Mouse (Mus musculus): Measurements from ENCODE around the gene Pdzd2. TPM values are rescaled to one million over a fixed set of nuclear protein-coding genes. Genes with fewer than 3 reads are reported as not detected.
A peak's percentile ranks its signal among the peaks of the same experiment; 100 is the strongest.

Pdzd2 gene
- polyA plus RNA-seq, 1 experiment from 2014 or later, result 14.5 TPM

DNA sequence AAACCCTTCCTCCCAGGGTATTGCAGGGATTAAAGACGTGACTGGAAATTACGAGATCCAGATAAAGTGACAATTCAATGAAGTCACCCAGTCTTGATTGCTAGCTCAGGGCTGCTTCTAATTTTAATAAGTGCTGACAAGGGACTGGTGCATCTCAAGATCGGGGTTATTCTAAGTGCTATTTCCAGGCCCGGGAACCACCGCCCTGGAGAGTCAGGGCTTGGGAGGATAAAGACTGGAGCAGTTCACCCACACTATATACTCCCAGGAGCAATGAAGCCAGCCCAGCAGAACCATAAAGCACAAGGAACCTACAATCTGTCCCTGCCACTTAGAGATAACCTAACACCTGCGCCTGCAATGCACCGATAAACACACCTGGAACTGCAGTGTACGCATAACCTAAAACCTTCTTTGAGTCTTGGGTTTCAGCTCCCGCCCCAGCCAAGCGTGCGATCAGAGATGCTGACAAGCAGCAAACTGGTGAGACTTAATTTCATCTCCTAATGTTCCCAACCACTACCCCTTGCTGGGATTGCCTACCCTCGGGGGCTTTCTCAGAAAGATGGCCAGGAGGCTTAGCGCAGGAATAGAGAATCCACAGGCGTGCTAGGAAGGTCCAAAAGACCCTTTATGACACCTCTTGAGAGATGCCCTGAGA, 101.2 kb downstream of the Pdzd2 start:
- no peaks in the 10 kb centered on the region for H3K36me3 ChIP-seq
- H3K4me2 ChIP-seq, result no peak overlapping the region
- H3K9ac ChIP-seq, result no peak overlapping the region
- no peak overlapping the region for H3K4me3 ChIP-seq
- 65% methylated on average over 14 of the region's 14 CpGs for WGBS
- peaks cover 38% of the 10 kb centered on the region for H3K4me1 ChIP-seq
- no peaks in the 10 kb centered on the region for H3K27me3 ChIP-seq (replicated peaks)
- H3K27ac ChIP-seq (replicated peaks), result peak overlapping the region; percentile 53
- no peak for ATAC-seq (ENCODE audit: extremely low read depth, insufficient number of reproducible peaks, low FRiP score, low TSS enrichment)
- no peaks in the 10 kb centered on the region for H3K9me3 ChIP-seq

- Histone ChIP-seq H3K4me3 (no peak overlapping the region), H3K27me3 (replicated peaks) (no peaks in the 10 kb centered on the region), H3K9me3 (no peaks in the 10 kb centered on the region), H3K4me1 (peaks cover 46% of the 10 kb centered on the region), H3K27ac (replicated peaks) (peak overlapping the region; percentile 53), H3K36me3 (no peaks in the 10 kb centered on the region), H3K4me2 (no peak overlapping the region), H3K9ac (no peak overlapping the region)
- 87% methylated on average over 8 of the region's 8 CpGs for WGBS
- ATAC-seq (ENCODE audit: extremely low read depth, insufficient number of reproducible peaks, low FRiP score, low TSS enrichment), result no peak
Observed at GRCm38 (mm10) chr15:12637511-12637910, 102.2 kb downstream of the Pdzd2 start.

GRCm38 (mm10) chr15:12636386-12636785, 103.3 kb downstream of the Pdzd2 start:
- 46% methylated on average over 5 of the region's 5 CpGs for WGBS
- Histone ChIP-seq H3K9me3 (no peaks in the 10 kb centered on the region), H3K27me3 (replicated peaks) (no peaks in the 10 kb centered on the region), H3K36me3 (no peaks in the 10 kb centered on the region), H3K4me3 (no peak overlapping the region), H3K4me2 (no peak overlapping the region), H3K27ac (replicated peaks) (no peak overlapping the region), H3K4me1 (peaks cover 56% of the 10 kb centered on the region), H3K9ac (no peak overlapping the region)
- ATAC-seq (ENCODE audit: extremely low read depth, insufficient number of reproducible peaks, low FRiP score, low TSS enrichment), result no peak

DNA sequence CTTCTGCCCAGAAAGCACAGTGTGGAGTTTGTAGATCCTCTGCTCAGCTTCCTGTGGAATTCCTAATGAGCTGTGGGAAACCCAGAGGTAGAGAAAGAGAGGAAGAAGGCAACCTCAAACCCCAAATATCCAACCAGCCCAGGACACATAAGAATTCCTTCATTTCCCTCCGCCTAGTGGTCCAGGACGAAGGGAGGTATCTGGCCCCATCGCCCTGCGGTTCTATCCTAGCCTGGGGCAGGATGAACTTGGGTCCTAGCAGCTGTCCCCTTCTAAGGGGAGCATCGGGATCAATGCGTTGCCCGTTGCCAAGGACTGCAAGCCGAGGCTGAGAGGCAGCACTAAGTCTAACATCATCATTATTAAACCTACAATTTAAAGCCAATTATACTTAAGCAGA, 104.8 kb downstream of the Pdzd2 start:
- no peaks in the 10 kb centered on the region for H3K36me3 ChIP-seq
- no peak for ATAC-seq (ENCODE audit: extremely low read depth, insufficient number of reproducible peaks, low FRiP score, low TSS enrichment)
- 85% methylated on average over 8 of the region's 8 CpGs for WGBS
- H3K4me2 ChIP-seq, result no peak overlapping the region
- no peaks in the 10 kb centered on the region for H3K27me3 ChIP-seq (replicated peaks)
- H3K9ac ChIP-seq, result no peak overlapping the region
- no peaks in the 10 kb centered on the region for H3K9me3 ChIP-seq
- no peak overlapping the region for H3K27ac ChIP-seq (replicated peaks)
- H3K4me3 ChIP-seq, result no peak overlapping the region
- H3K4me1 ChIP-seq, result peaks cover 70% of the 10 kb centered on the region

GRCm38 (mm10) chr15:12629164-12629563, 110.6 kb downstream of the Pdzd2 start:
- Histone ChIP-seq H3K4me2 (no peak overlapping the region), H3K9ac (no peak overlapping the region), H3K9me3 (no peaks in the 10 kb centered on the region), H3K27ac (replicated peaks) (no peak overlapping the region), H3K36me3 (no peaks in the 10 kb centered on the region), H3K4me3 (no peak overlapping the region), H3K27me3 (replicated peaks) (no peaks in the 10 kb centered on the region), H3K4me1 (peaks cover 32% of the 10 kb centered on the region)
- WGBS, result 80% methylated on average over 7 of the region's 7 CpGs
- ATAC-seq (ENCODE audit: extremely low read depth, insufficient number of reproducible peaks, low FRiP score, low TSS enrichment), result no peak

GRCm38 (mm10) chr15:12628451-12628850, 111.3 kb downstream of the Pdzd2 start:
- no peak overlapping the region for H3K4me2 ChIP-seq
- H3K9me3 ChIP-seq, result no peaks in the 10 kb centered on the region
- no peak overlapping the region for H3K4me3 ChIP-seq
- no peaks in the 10 kb centered on the region for H3K27me3 ChIP-seq (replicated peaks)
- no peak for ATAC-seq (ENCODE audit: extremely low read depth, insufficient number of reproducible peaks, low FRiP score, low TSS enrichment)
- no peak overlapping the region for H3K27ac ChIP-seq (replicated peaks)
- H3K36me3 ChIP-seq, result no peaks in the 10 kb centered on the region
- WGBS, result 93% methylated on average over 7 of the region's 7 CpGs
- H3K4me1 ChIP-seq, result peaks cover 32% of the 10 kb centered on the region
- H3K9ac ChIP-seq, result no peak overlapping the region

DNA sequence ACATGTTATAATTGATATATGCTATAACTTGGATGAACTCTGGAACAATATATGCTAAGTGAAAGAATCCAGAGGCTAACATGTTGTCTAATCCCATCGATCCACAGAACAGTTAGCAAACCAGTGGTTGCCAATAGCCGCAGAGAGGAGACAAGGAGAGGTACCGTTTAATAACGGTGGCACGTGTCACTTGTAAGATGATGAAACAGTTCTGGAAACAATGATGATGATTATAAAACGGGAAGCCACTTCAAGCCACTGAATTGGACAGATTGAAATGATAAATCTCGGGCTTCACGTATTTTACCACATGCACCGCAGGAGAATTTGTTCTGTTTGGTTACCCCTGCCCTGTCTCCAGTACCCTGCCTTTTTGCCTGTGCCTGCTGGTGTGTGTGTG, 112.8 kb downstream of the Pdzd2 start:
- no peak overlapping the region for H3K4me2 ChIP-seq
- no peaks in the 10 kb centered on the region for H3K36me3 ChIP-seq
- H3K9me3 ChIP-seq, result no peaks in the 10 kb centered on the region
- H3K4me1 ChIP-seq, result peaks cover 20% of the 10 kb centered on the region
- H3K27ac ChIP-seq (replicated peaks), result no peak overlapping the region
- H3K27me3 ChIP-seq (replicated peaks), result no peaks in the 10 kb centered on the region
- H3K4me3 ChIP-seq, result no peak overlapping the region
- H3K9ac ChIP-seq, result no peak overlapping the region
- no peak for ATAC-seq (ENCODE audit: extremely low read depth, insufficient number of reproducible peaks, low FRiP score, low TSS enrichment)
- 88% methylated on average over 9 of the region's 9 CpGs for WGBS

DNA sequence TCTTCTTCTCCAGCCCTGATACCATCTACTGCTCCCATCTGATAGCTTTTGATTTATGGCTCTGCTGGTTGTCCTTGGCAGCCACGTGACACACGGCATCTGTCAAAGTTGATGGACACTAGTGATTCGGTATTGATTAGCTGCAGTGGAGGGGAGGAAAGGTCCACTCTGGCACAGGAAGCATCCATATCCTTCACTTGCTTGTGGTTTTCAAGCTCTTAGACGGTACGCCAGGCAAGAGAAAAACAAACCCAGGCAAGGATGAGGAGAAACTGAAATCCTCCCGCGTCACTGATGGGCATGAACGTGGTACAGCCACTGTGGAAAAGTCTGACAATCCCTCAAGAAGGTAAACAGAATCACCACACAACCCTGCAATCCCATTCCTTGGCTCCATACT, 113.6 kb downstream of the Pdzd2 start:
- no peak for ATAC-seq (ENCODE audit: extremely low read depth, insufficient number of reproducible peaks, low FRiP score, low TSS enrichment)
- H3K27me3 ChIP-seq (replicated peaks), result no peaks in the 10 kb centered on the region
- H3K9ac ChIP-seq, result no peak overlapping the region
- 69% methylated on average over 8 of the region's 8 CpGs for WGBS
- H3K9me3 ChIP-seq, result no peaks in the 10 kb centered on the region
- no peak overlapping the region for H3K27ac ChIP-seq (replicated peaks)
- no peak overlapping the region for H3K4me2 ChIP-seq
- H3K4me3 ChIP-seq, result no peak overlapping the region
- peaks cover 13% of the 10 kb centered on the region for H3K4me1 ChIP-seq
- no peaks in the 10 kb centered on the region for H3K36me3 ChIP-seq

GRCm38 (mm10) chr15:12625524-12625923, 114.2 kb downstream of the Pdzd2 start:
- no peaks in the 10 kb centered on the region for H3K9me3 ChIP-seq
- no peaks in the 10 kb centered on the region for H3K36me3 ChIP-seq
- no peak overlapping the region for H3K27ac ChIP-seq (replicated peaks)
- no peak overlapping the region for H3K4me3 ChIP-seq
- no peak for ATAC-seq (ENCODE audit: extremely low read depth, insufficient number of reproducible peaks, low FRiP score, low TSS enrichment)
- peaks cover 7% of the 10 kb centered on the region; the same call in 1 of the 2 replicates for H3K4me1 ChIP-seq
- 53% methylated on average over 6 of the region's 6 CpGs for WGBS
- no peaks in the 10 kb centered on the region for H3K27me3 ChIP-seq (replicated peaks)
- H3K9ac ChIP-seq, result no peak overlapping the region
- no peak overlapping the region for H3K4me2 ChIP-seq

DNA sequence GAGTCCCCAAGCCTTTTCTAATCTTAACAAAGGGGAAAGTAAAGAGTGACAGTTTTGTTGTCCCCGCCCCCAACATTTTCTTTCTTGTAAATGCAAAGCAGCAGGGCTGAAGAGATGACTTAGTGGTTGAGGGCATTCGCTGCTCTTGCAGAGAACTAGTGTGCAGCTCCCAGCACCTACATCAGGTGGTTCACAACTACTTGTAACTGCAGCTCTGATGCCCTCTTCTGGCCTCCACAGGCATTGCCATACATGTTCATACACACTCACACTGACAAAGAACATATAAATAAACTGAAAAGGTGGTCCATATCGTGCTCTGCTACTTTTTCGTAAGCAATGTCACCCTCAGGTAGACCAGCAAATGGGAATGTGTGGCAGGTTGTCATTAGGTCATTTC, 116.2 kb downstream of the Pdzd2 start:
- H3K9me3 ChIP-seq, result no peaks in the 10 kb centered on the region
- no peak for ATAC-seq (ENCODE audit: extremely low read depth, insufficient number of reproducible peaks, low FRiP score, low TSS enrichment)
- no peak overlapping the region for H3K4me2 ChIP-seq
- no peaks in the 10 kb centered on the region for H3K4me1 ChIP-seq
- no peaks in the 10 kb centered on the region for H3K27me3 ChIP-seq (replicated peaks)
- no peak overlapping the region for H3K4me3 ChIP-seq
- no peaks in the 10 kb centered on the region for H3K36me3 ChIP-seq
- H3K9ac ChIP-seq, result no peak overlapping the region
- WGBS, result 85% methylated on average over 4 of the region's 4 CpGs
- H3K27ac ChIP-seq (replicated peaks), result no peak overlapping the region

GRCm38 (mm10) chr15:12622701-12623100, 117.0 kb downstream of the Pdzd2 start:
- peaks cover 7% of the 10 kb centered on the region; the same call in 1 of the 2 replicates for H3K4me1 ChIP-seq
- ATAC-seq (ENCODE audit: extremely low read depth, insufficient number of reproducible peaks, low FRiP score, low TSS enrichment), result no peak
- 83% methylated on average over 5 of the region's 5 CpGs for WGBS
- H3K9ac ChIP-seq, result no peak overlapping the region
- H3K4me3 ChIP-seq, result no peak overlapping the region
- no peaks in the 10 kb centered on the region for H3K9me3 ChIP-seq
- no peaks in the 10 kb centered on the region for H3K36me3 ChIP-seq
- H3K4me2 ChIP-seq, result no peak overlapping the region
- H3K27me3 ChIP-seq (replicated peaks), result no peaks in the 10 kb centered on the region
- H3K27ac ChIP-seq (replicated peaks), result no peak overlapping the region

DNA sequence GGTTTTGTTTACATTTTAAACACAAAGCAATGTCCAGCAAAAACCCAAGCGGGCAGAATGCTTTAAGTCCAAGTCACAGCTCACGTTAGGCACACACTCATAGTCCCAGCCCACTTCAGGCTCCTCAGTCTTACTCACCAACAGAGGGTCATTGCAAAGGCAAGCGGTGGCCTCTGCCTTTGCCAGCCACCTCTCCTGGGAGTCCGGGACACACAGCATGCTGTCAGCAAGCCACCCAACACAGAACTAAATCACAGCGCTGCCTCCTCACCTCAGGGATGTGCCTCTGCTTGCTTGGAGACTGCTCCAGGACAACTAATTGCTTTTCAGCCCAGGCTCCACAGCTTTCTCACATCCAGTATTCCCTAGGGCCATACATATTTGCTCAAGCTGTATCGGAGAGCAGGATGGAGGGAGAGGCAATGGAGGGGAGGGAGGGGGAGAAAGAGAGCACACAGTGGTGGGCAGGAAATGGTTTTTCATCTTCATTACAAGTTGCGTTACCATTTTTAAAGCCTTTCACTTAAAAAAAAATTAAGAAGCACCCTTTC, 117.6 kb downstream of the Pdzd2 start:
- 74% methylated on average over 7 of the region's 7 CpGs for WGBS
- Histone ChIP-seq H3K4me2 (no peak overlapping the region), H3K36me3 (no peaks in the 10 kb centered on the region), H3K4me3 (no peak overlapping the region), H3K27me3 (replicated peaks) (no peaks in the 10 kb centered on the region), H3K4me1 (peaks cover 12% of the 10 kb centered on the region), H3K9me3 (no peaks in the 10 kb centered on the region), H3K27ac (replicated peaks) (no peak overlapping the region), H3K9ac (no peak overlapping the region)
- no peak for ATAC-seq (ENCODE audit: extremely low read depth, insufficient number of reproducible peaks, low FRiP score, low TSS enrichment)

All from heart, embryonic 13.5 days (tissue).